Mouse (Mus musculus) liver, adult (tissue): Measurements from ENCODE around the gene Gm19426.

Experiments used
- GATA4 ChIP-seq: IDR thresholded peaks from 2 replicates; pipeline ENCODE4 v1.6.1; 2014; ENCODE audit warnings: mild to moderate bottlenecking, low read length; ENCODE audit not compliant: insufficient replicate concordance

Gm19426 gene

DNA sequence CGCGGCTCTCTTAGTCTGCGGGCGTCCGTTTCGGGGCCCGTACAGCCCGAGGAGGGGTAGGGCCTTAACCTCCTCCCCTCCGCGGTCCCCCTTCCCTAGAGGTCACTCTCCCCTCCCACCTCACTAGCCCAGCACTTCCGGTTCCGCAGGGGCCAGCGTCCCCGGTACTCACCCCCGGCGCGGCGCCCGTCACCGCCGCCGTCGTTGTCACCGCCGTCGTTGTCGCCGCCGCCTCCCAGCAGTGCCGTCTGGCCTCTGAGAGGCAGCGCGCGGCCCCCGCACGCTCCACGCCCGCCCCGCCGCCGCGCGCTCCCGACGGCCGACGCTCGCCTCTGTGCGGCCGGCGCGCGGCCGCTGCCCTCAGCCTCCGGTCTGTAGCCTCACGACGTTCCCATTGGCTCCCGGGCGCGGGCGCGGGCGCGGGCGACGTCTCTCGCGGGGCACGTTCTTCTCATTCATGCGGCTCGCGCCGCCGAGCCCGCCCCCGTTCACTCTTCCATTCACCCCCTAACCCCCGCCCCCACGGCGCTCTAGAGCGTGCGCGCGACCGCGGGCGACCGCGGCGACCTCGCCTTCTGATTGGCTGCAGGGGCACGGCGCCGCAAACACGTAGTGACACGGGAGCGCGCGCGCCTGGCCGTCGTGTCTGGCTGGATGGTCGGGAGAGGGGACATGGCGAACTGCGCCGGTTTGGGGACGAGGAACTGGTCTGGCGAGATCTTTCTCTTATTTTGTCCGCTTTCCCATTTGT is 28.5 kb downstream of the Gm19426 start, which contains the start of gene Zdhhc5:
Gene Zdhhc5, minus strand, starts transcription at position 370 of the 751 bp plus-strand sequence.
- TF ChIP-seq GATA4 = 0 out of 2 replicates have a peak, but pooled peaks have one; percentile 22

DNA sequence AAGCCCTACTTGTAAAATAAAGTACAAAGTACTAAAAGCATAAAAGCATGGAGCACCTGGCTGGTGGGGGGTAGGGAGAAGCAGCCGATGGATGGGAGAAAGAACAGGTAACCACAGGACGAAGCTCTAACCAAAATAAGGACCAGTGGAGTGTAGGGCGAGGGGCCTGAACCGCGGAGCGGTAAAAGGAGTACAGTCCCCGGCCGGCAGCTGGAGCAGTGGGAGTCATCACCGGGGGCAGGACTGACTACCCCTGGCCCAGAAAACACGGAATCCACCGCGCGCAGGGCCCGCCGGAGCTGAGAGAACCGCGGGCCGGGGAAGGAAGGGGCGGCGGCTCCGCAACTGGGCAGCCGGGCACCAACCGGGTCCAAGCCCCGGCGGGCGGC is 29.0 kb downstream of the Gm19426 start:
- TF ChIP-seq GATA4 = no peak

DNA sequence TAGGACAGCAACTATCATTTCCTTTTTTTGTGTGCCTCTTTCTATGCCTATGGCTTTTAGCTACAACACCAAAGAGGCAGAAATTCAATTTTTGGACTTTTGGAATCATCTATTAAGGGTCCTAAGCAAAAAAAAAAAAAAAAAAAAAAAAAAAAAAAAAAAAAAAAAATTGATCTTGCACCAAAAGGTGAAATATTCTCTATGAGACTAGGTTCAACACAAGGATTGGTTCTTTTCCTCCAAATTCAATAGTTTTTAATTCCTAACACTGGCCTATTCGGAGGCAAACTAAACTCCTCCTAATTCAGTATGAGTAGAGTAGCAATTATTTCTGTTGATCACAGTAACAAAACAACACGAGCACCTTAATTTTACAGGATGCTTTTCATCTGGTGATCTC is 31.6 kb downstream of the Gm19426 start:
- TF ChIP-seq GATA4 = no peak

DNA sequence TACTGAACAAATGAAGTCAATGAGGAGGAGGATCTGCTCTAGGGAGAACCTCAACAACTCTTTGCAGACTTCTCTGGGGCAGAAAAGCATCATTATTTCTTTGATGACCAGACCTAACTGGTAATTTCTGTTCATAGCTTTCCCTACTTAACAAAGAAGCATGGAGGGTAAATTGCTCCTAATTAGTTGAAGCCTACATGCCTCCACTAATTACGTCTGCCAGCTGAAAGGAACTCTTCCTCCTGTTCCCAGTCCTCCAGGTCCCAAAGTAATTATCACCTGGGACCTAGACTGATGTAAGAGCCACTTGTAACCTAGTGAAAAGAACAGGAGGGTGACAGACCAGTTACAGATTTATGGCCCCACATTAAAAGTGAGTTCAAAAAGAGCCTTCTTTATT is 35.9 kb downstream of the Gm19426 start:
- TF ChIP-seq GATA4 = no peak

DNA sequence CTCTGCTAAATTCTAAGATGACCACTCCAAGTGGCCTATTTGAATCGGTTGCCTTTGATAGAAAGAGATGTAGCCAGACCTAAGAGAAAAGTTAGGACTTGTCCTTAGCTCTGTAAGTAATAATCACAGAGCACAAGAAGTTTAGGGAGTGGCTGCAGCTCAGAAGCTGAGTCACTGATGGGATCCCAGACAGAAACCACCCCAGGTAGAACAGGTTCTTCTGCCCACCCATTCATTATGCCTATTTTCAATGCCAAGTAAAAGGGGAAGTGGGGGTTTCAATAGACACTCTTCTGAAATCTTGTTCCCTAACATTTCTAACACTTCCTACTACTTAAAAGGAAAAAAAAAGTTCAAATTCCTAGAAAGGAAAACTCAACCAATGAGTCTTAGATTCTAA is 38.2 kb downstream of the Gm19426 start:
- no peak for TF ChIP-seq GATA4

DNA sequence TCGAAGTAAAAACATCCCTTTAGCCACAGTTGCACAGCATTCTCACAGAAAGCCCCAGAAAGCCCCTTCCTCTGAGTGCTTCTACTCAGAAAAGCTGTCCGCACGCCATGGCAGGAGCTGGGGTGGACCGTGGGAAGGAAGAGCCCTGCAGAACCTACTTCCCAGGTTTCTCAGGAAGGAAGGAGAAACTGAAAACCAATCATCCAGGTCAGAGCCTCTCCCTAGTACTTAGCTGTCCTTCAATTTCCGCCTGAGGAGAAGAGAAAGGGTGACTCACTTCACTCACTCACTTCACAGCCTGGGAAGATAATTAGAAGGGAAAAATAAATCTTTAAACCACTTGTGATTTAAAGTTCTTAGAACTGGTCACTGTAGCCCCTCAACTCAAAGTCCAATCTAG is 39.1 kb downstream of the Gm19426 start:
- no peak for TF ChIP-seq GATA4

DNA sequence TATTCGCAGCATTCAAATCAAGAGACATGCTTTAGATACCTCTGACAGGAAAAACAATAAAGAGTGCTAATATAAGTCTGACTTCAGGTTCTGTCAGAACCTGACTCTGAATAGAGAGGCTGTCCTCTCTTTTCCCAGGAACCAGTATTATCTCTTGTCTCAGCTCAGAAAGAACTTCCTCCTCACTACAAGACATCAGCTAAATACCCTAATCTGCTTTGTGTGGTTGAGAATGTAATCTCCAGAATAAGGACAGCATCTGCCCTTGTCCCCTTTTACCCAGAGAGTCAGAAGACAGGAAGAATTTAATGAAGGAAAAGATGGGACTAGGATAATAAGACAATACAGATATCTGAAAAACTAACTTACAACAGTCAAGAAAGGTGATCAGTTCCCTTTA is 40.0 kb downstream of the Gm19426 start:
- TF ChIP-seq GATA4 = no peak

DNA sequence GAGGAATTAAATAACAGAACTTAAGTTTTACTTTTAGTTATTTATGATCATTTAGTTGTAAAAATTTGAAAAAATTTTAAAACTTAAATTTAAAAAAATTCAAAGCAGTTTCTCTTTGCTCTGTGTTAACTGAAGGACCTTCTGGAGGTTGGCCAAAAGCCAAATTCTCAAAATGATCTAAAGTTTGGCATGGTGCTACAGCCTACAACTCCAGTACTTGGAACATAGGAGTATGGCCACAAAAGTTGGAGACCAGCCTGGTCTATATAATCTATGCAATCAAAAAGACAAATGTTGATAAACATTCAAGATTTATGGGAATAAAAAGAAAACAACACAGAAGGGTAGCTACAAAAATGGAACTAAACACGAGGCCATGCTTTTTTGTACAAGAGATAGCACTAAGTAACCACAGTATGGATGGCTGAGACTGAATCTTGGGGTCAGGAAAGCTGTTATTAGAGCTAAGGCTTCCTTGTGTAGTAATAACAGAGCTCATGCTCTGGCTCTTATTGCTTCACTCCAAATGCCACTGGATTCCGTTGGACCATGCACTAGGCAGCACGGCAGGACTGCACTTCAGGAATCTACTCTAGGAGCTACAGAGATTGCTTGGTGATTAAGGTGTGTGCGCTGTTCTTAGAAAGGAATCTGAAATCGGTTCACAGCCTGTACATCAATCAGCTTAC is 48.3 kb downstream of the Gm19426 start:
- no peak for TF ChIP-seq GATA4
